Mouse (Mus musculus): ENCODE data around the gene Stra6l. TPM values are rescaled to one million over a fixed set of nuclear protein-coding genes. Genes with fewer than 3 reads are reported as not detected.

The Stra6l gene
- total RNA-seq (2021), result not detected

DNA sequence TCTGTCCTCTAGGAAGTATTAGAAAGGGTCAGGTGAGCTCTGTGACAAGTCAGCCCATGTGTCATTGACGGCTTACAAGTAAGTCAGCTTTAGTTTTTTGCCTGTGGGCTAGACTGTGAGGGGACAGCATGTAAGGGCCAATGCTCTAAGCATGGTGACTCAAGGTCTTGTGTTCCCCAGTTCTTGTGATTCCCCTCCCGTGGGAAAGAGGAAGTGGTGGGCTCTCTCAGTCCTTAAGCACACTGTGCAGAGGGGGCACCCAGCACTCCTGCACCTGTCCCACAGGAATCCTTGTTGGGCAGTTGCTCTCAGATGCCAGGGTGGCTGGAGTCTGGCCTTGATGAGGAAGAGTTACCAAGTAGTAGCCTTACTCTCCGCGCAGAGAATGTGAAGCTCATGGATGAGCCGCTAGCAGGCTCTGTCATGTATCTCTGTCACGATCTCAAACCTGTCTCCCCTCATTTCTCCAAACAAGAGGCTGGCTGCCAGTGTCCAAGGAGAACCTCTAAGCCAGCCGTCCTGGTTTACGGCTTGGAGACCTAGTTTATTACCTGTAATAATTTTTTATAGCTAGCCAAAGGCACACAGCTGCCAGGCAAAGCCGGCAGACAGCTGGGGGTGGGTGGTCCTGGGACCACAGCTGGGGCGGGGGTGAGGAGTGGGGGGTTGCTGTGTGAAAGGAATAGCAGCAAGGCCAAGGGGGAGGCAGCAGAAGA lies at the start of gene Stra6l:
Gene Stra6l (plus strand): TSS at position 556 of the 716 bp plus-strand sequence.
- DNase-seq, result no peak
- intact Hi-C loops (cut with DNase I), result no loop called here

- DNase-seq, result peak; percentile 80 to 81
- intact Hi-C loops (cut with DNase I), result no loop called here
Measured at GRCm38 (mm10) chr4:45798964-45799363, 49.5 kb upstream of the Stra6l start, which contains the start of gene Aldh1b1. Gene Aldh1b1, plus strand, starts transcription at chr4:45799022.

DNA sequence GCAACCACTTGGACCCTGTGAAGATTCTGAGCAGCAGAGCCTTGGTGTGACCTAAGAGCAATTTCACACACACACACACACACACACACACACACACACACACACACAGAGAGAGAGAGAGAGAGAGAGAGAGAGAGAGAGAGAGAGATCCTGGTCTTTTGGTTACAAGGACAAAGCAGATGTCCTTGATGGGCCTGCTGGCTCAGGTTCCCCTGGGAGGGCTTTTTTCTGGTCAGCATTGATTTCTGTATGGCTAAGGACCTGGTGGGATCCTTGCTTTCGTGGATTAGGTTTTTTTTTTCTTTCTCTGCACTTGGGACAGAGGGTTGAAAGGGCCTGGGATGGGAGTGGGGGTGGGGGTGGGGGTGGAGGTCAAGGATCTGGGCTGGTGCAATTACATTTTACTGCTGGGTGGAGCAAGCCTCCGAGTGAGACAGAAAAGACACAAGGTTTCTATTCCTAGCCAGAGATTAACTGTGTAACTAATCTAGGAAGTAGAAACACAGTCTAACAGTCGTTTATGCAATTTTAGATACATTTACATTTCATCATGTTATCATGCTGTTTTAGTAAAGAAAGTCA lies 48.4 kb upstream of the Stra6l start:
- intact Hi-C loops (cut with DNase I), result no loop called here
- DNase-seq, result no peak

- DNase-seq, result no peak
- intact Hi-C loops (cut with DNase I), result no loop called here
Measured at GRCm38 (mm10) chr4:45802900-45803299, 45.6 kb upstream of the Stra6l start.

DNA sequence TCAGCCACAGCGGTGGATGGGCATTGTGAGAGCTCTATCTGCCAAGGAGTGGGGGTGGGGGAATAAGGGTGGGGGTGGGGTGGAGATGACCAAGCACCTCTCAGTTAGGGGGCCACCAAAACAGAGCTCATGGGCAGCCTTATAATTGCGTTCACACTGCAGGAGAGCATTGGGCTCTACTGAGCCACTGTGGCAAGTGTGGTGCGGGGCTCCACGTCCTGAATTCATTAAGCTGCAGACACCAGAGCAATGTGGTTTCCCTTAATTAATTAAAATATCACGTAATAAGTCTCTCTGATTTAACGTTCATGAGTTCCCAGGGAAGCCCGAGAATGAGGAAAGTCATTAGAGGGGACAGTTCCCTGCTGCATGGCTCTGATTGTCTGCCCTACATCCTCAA lies 40.4 kb upstream of the Stra6l start:
- intact Hi-C loops (cut with DNase I), result no loop called here
- no peak for DNase-seq

DNA sequence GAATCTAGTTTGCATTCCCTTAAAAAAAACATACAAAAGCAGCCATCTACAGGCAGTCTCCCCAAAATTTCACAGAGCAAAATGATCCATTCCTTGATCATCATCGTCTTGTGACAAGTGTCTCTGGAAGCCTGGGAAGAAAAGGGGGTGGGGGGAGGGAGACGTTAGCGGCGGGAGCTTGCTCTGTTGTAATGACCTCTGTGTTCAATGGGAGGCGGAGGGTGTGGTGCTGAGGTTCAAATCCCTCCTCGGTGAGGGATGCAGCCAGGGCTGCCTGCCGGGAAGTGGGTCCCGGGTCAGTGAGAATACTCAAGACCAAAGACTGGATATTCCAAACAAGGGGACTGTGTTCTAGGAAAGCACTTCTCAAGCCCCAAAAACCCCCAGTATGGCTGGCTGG lies 37.2 kb upstream of the Stra6l start:
- intact Hi-C loops (cut with DNase I), result no loop called here
- DNase-seq, result no peak

DNA sequence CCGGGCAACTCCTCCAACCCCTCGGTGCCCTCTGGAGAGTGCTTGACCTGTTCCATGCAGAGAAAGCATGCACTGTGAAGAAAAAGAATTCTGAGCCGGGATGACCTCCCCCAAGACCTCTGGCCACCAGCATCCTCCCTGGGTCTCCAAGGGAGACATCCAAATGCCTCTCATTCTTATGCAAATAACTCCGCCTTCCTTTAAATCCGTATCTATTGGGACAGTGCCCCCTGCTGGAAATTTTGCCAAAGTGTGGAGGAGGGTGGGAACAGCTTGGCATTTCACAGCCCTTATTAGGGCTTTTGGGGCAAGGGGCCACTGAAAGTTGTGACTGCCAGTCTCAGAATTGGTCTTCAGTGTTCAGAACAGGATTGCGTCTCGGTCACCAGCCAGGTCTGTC lies 32.9 kb upstream of the Stra6l start:
- DNase-seq, result peak; percentile 52 to 72
- intact Hi-C loops (cut with DNase I), result loop anchor here (5.0 kb wide), 2 partner anchors 398 to 528 kb away; no protein-coding TSS in a partner anchor

GRCm38 (mm10) chr4:45818814-45819207 lies 29.7 kb upstream of the Stra6l start:
- intact Hi-C loops (cut with DNase I), result loop anchor here (5.0 kb wide), 2 partner anchors 402 to 532 kb away; no protein-coding TSS in a partner anchor
- DNase-seq, result no peak

- peak; percentile 71 to 74 for DNase-seq
- intact Hi-C loops (cut with DNase I), result loop anchor here (5.0 kb wide), 2 partner anchors 402 to 532 kb away; no protein-coding TSS in a partner anchor
Measured at GRCm38 (mm10) chr4:45819208-45819931, 29.1 kb upstream of the Stra6l start.

- DNase-seq, result peak; percentile 75 to 85
- intact Hi-C loops (cut with DNase I), result loop anchor here (2.0 kb wide), 1 partner anchor 35 kb away; no protein-coding TSS in a partner anchor
Measured at GRCm38 (mm10) chr4:45820074-45820830, 28.2 kb upstream of the Stra6l start.

DNA sequence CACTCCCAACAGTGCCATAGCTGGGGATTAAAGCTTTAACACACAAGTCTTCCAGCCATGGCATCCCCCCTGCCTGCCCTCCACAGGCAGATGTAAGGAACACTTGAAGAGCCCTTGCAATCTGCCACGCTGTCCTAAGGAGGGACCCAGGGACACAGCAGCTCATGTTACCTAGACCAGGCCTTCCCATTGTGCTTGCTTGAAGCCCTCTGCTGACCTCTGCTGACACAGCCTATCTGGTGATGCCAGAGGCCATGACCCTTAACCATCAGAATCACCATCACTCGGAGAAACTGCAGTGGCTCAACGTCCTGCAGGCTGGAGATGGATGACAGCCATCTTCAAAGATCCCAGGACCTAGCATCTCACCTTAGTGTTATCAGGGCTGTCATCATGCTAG lies 26.5 kb upstream of the Stra6l start:
- DNase-seq, result no peak
- intact Hi-C loops (cut with DNase I), result loop anchor here (2.0 kb wide), 1 partner anchor 33 kb away; no protein-coding TSS in a partner anchor

DNA sequence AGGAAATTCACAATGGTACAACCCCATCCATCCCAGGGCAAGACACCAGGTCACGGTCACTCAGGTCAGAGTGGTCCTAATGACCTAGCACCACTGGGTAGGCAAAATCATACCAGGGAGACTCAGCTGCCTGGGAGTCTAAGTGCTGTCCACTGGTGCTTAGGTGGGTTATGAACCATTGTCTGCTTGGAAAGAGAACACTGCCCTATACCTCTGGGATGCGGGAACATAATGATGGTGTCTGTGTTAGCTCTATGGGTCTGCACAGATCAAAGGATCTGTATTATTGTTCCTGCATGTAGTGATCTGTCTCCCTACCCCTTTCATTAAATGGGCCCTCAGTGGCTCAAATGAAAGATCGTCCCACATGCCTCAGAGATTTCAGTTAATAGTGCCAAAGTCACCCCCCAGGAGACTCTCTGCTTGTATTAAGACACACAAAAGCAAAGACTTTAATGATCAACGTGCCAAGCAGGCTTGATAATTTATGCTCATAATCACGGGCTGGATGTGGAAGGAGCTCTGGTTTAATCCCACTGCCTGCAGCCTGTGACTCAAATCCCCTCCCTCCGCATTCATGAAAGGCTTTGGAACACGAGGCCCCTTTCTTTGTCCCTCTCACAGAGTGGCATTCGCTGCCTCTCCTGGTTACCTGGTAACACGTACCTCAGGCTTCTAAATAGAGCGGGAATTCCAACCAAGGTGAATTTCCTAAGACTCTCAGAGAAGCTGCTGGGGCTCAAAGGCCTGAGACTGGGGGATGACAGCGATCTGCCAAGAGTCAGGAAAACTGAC lies 25.5 kb upstream of the Stra6l start:
- intact Hi-C loops (cut with DNase I), result no loop called here
- DNase-seq, result no peak

DNA sequence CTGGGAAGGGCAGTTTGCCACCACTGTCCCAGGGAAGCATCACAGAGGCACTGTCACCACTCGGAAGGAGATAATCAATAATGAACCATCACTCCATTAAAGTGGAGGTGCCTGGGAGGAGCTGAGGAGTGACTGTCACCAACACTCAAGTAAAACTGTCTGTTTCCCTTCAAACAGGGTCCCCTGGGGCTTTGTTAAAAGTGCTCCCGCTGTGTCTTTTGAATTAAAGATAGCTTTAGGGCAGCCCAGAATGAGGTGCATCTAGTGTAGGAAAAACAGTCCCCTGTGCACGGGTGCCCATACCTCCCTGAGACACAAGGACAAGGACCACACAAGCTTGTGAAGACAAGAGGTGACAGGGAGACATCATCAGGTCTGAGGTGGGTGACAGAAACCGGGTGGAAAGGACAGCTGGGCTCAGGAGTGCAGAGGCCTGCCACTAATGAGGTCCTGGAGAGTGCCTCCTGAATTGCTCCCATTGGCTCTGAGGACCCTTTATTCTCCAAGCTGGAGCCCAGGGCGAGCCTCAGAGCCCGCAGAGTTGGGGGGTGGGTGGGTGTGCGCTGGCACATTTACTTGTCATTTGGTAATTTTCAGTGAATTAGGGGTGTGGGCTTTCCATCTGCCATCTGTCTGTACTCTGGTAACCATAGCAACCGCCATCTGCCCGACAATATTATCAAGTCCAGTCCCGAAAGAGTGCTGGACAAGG lies 24.3 kb upstream of the Stra6l start:
- intact Hi-C loops (cut with DNase I), result no loop called here

GRCm38 (mm10) chr4:45824761-45825556 lies 23.5 kb upstream of the Stra6l start:
- intact Hi-C loops (cut with DNase I), result no loop called here
- DNase-seq, result no peak

More for the DNA sequence above, 24.3 kb upstream of the Stra6l start:
- no peak for DNase-seq

DNA sequence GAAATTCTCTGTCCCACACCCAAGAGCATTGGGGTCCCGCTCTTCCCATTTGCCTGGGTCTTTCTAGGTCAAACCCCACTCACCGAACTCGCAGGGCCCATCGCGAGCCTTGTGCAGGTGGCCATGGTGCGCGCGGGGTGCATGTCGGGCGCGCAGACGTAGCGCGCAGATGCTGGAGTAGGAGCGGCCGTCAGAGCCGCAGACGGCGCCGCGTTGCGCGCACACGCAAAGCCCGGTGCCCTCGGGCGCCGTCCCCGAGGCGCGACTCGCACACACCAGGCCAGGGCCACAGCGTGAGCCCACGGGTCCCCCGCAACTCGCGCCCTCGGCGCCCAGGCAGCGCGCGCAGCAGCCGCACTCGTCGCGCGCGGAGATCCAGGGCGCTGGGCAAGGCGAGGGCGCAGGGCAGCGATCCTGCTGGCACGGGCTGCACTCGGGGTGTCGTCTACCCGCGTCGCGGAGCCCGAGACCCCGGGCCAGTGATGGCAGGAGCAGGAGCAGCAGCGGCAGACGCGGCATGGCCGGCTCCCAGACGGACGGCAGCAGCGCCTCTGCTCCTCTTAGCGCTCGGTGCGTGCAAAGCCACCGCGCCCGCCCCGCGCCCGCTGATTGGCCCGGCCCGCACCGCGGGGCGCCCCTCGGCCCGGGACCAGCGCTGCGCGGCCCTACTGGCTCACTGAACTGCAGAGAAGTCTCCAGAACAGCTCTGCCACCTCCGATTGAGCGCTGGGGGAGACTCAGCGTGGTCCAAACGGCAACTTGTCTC lies 22.0 kb upstream of the Stra6l start, which contains the start of gene Igfbpl1:
Gene Igfbpl1 (minus strand): TSS at position 649 of the 766 bp plus-strand sequence.
- DNase-seq, result peak; percentile 21 to 24
- intact Hi-C loops (cut with DNase I), result no loop called here

GRCm38 (mm10) chr4:45829907-45830759 lies 18.3 kb upstream of the Stra6l start:
- no peak for DNase-seq
- intact Hi-C loops (cut with DNase I), result no loop called here

GRCm38 (mm10) chr4:45831996-45832395 lies 16.5 kb upstream of the Stra6l start:
- no peak for DNase-seq
- intact Hi-C loops (cut with DNase I), result no loop called here
